Mouse (Mus musculus) embryonic facial prominence, embryonic 10.5 days (tissue): ENCODE results near the gene Tcf7l2. TPM values are rescaled to one million over a fixed set of nuclear protein-coding genes. Genes with fewer than 3 reads are reported as not detected.

ENCODE experiments used
- DNase-seq: peaks from one replicate; pipeline ENCODE4 v3.0.0-alpha.2; 2017; ENCODE audit warnings: low spot score
- H3K27ac ChIP-seq: fragments of 300-500 bp; sonication (generic); replicated peaks from 2 replicates; pipeline ENCODE4 v1.5.1; 2016; ENCODE audit warnings: mild to moderate bottlenecking
- H3K27me3 ChIP-seq: fragments of 300-500 bp; sonication (generic); replicated peaks from 2 replicates; pipeline ENCODE4 v1.6.1; 2016; ENCODE audit warnings: low read depth, mild to moderate bottlenecking; ENCODE audit not compliant: poor library complexity, severe bottlenecking
- H3K36me3 ChIP-seq: fragments of 300-500 bp; sonication (generic); replicated peaks from 2 replicates; pipeline ENCODE4 v1.6.1; 2016; ENCODE audit warnings: mild to moderate bottlenecking, moderate library complexity
- H3K4me1 ChIP-seq: fragments of 300-500 bp; sonication (generic); 2 replicates; pipeline ENCODE4 v1.6.1; 2016
- H3K4me3 ChIP-seq: fragments of 300-500 bp; sonication (generic); 2 replicates; pipeline ENCODE4 v1.5.1; 2016; ENCODE audit warnings: mild to moderate bottlenecking, moderate library complexity
- H3K9me3 ChIP-seq: fragments of 300-500 bp; sonication (generic); 2 replicates; pipeline ENCODE4 v1.6.1; 2016; ENCODE audit warnings: mild to moderate bottlenecking
- WGBS: fragments of 180-500 bp; shearing (Covaris S2); methylation state at CpG from one replicate; pipeline ENCODE4 v1.1.7; 2016; 5-methylcytosine and 5-hydroxymethylcytosine counted together
- polyA plus RNA-seq: library from polyadenylated mRNA; unstranded; fragments of >200 nt; fragmentation: Nextera tagmentation; extraction: Ambion mirVana; gene quantifications from 2 replicates; pipeline ENCODE4 v1.2.1, GENCODE M21; 2016

Tcf7l2 gene
- polyA plus RNA-seq, 1 experiment from 2014 or later = 111 TPM

DNA sequence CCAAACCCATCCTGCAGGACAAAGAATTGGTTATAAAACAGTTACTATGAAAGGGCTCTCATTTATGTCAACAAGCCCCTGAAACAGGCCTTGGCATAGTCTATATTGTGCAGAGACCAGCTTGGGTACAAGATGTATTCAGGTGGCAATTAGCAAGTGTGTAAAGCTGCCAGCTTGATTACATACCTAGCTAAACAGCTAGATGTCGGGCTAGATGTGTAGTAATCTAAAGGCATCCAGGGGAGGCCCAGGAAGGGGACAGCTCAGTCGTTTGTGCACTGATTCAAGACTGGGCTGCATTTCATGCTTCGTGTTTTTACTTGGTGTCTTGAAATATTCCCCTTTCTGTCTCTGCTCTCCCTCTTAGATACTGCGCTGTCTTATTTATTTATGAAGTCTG lies 1.9 kb upstream of the Tcf7l2 start:
- Histone ChIP-seq H3K4me3 (no peak overlapping the region), H3K27me3 (no peaks in the 10 kb centered on the region), H3K9me3 (no peaks in the 10 kb centered on the region), H3K27ac (no peak overlapping the region), H3K4me1 (peaks cover 36% of the 10 kb centered on the region), H3K36me3 (no peaks in the 10 kb centered on the region)
- 47% methylated on average over 4 of the region's 4 CpGs for WGBS
- no peak for DNase-seq

DNA sequence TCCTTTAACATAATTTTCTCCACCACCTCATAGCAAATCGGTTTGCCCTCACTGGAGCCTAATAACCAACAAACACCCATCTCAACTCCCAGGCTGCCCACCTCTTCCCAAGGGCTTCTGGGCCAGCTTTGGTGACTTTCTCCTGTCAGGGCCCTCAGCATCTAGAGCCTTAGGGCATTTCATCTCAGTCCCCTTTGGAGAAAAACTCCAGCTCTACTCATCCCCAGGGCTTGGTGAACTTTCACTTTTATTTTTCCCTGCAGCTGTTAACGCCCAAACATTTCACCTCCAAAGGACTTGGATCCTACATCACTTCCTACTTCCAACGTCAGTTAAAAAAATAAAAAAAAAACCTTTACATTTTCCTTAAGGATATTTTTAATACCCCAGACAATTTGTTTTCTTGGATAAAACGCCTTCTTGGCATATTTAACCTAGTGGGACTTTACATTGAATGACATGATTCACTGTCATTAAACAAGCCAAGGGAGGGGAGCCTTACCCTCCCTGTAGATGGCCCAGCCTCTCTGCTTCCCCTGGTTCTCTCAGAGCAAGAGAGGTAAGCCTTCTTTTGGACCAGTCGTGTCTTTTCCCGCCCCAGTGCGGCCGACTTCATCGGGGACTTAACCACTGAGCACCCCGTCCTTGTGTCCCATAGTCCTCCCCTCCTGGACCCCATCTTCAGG lies 724 bp upstream of the Tcf7l2 start:
- peak overlapping the region; percentile 95 for H3K4me3 ChIP-seq
- no peaks in the 10 kb centered on the region for H3K36me3 ChIP-seq
- H3K4me1 ChIP-seq = peaks cover 44% of the 10 kb centered on the region
- peak overlapping the region; percentile 100 for H3K27ac ChIP-seq
- no peaks in the 10 kb centered on the region for H3K27me3 ChIP-seq
- no peak for DNase-seq
- H3K9me3 ChIP-seq = no peaks in the 10 kb centered on the region
- 13% methylated on average over 10 of the region's 10 CpGs for WGBS

DNA sequence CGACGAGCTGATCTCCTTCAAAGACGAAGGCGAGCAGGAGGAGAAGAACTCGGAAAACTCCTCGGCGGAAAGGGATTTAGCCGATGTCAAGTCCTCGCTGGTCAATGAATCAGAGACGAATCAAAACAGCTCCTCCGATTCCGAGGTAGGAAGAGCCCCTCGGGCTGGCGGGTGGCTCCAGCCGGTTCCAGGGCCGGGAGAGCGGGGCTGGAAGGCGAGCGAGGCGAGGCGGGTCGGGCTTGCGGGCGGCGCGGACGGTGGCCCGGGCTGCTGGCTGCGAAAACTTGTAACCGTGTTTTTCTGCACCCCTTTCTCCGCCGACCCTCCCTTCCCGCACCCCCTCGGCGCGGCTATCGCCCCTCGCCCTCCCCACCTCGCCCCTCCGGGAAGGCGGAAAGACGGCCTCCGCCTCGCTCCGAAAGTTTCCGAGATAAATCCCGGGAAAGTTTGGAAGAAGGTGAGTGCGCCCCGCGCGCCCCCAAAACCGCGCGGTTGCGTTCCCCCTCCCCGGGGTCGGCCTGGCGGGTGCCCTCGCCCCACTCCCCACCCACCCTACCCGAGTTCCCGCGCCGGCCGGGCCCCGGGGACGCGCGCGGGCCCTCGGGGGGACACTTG lies 873 bp downstream of the Tcf7l2 start:
- no peaks in the 10 kb centered on the region; the same call in 1 of the 2 replicates for H3K36me3 ChIP-seq
- no peaks in the 10 kb centered on the region for H3K27me3 ChIP-seq
- peak; percentile 75 for DNase-seq
- H3K9me3 ChIP-seq = no peaks in the 10 kb centered on the region
- peaks cover 60% of the 10 kb centered on the region for H3K4me1 ChIP-seq
- H3K27ac ChIP-seq = peak overlapping the region; percentile 100
- H3K4me3 ChIP-seq = peak overlapping the region; percentile 95
- under 1% methylated on average over 68 of the region's 70 CpGs for WGBS

DNA sequence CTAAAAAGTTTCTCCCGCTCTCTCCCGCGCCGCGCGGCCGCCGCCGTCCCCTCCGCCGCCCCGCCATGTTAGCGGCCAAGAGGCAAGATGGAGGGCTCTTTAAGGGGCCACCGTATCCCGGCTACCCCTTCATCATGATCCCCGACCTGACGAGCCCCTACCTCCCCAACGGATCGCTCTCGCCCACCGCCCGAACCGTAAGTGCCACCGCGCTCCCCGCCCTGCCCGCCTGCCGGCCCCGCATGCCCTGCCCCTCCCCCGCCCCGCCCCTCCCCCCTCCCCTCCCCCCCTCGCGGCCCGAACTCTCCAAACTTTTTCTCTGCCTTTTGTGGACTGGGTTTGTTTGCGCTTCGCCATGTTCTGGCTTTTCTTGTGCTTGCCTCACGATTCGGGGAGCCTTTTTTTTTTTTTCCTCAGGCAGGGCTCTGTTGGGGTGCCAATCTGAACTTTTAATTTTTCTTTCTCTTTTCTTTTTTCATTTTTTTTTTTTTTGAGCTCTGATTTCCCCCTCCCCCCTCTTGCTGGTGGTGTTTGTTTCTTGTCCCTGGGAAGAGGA lies 1.5 kb downstream of the Tcf7l2 start:
- no peaks in the 10 kb centered on the region for H3K27me3 ChIP-seq
- peak; percentile 81 for DNase-seq
- H3K27ac ChIP-seq = peak overlapping the region; percentile 100
- H3K4me3 ChIP-seq = peak overlapping the region; percentile 95
- peaks cover 66% of the 10 kb centered on the region for H3K4me1 ChIP-seq
- WGBS = 0% methylated on average over 37 of the region's 38 CpGs
- no peaks in the 10 kb centered on the region for H3K9me3 ChIP-seq
- no peaks in the 10 kb centered on the region; the same call in 1 of the 2 replicates for H3K36me3 ChIP-seq

DNA sequence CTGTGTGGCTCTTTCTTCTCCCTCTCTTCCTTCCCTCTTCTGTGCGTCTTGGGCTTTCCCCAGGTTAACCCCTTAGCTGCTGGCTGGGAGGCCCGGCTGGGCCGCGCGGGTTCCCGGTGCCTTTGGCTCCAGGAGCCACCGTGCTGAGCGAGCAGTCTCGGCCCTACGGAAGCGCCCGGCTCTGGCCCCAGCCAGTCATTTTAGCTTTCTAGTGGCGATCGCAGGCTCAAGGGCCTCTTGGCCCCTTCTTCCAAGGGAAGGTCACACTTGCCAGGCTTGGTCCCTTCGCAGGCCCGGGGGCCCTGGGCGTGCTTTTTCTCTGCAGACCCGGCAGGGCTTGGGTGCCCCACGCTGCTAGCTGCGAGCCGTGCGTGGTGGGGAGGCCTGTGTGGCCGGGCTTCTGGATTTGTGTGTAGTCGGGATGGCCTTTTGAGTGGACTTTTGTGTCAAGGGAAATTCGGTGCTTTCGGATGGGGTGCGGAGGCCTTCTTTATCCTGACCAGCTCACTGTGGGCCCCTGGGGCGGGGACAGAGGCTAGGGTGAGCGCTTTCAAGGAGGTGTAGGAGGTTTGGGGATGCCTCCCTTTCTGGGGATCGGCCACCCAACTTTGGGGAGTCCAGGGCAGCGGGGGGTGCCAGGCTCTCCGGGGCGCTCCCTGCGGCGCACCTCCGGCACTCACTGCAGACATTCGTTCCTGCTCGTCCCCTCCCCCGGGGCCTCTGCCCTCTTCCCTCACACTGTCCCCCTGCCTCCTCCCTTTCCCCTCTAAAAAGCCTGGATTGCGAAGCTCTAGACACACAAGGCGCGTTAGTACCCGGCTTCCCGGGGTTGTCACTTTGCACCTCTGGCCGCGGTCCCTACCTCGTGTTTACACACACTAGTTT lies 2.2 kb downstream of the Tcf7l2 start:
- Histone ChIP-seq H3K4me1 (peaks cover 73% of the 10 kb centered on the region), H3K27ac (peak overlapping the region; percentile 100), H3K36me3 (no peaks in the 10 kb centered on the region; the same call in 1 of the 2 replicates), H3K4me3 (peak overlapping the region; percentile 95), H3K9me3 (no peaks in the 10 kb centered on the region), H3K27me3 (no peaks in the 10 kb centered on the region)
- DNase-seq = peak; percentile 89
- under 1% methylated on average over 47 of the region's 47 CpGs for WGBS

DNA sequence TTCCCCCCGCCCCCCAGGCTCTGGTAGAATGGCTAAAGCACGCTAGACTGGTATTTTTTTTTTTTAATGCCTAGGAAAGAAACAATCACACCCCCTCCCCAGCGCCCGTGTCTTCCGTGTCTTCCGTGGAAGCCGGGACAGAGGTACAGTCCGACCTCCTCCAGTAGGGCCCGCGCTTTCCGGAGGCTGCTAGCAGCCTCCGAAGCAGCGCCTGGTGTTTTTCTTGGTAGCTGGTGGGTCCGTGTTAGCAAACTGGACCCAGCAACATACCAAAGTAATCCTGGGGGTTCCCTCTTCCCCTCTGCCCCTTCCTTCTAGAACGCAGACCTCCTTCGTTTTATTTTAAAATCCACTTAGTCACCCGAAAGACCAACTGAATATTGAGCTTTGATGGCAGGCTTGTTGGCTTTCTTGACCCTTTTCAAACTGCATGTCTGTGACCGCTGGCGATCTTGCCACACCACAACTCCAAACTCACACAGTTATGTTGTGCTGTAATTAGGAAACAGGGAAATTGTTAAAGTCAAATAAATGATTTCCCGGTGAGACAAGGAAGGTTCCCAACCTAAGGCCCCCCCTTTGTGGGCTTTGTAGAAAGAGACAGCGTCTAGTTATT lies 3.1 kb downstream of the Tcf7l2 start:
- Histone ChIP-seq H3K4me3 (peak overlapping the region; percentile 95), H3K27ac (peak overlapping the region; percentile 100), H3K4me1 (peaks cover 79% of the 10 kb centered on the region), H3K27me3 (no peaks in the 10 kb centered on the region), H3K9me3 (no peaks in the 10 kb centered on the region), H3K36me3 (no peaks in the 10 kb centered on the region; the same call in 1 of the 2 replicates)
- under 1% methylated on average over 21 of the region's 21 CpGs for WGBS
- DNase-seq = peak; percentile 58

DNA sequence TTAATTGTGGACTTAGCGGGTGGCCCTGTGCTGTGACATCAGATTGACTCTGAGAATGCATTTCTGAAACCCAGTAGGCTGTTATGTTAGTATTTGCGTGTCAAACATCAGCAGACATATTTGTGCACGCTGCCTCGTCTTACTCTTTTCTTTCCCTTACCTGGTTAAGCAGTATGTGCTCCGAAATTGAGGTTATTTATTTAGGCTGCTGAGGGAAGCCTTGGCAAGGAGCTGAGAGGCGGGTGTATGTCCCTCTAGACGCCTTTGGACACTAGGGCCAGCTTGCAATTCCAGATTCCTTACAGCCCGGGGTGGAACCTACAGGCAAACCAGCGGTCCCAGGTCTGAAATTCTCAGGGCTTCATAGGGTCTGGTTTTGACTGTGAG lies 3.6 kb downstream of the Tcf7l2 start:
- H3K4me1 ChIP-seq = peaks cover 81% of the 10 kb centered on the region
- H3K9me3 ChIP-seq = no peaks in the 10 kb centered on the region
- peak; percentile 50 for DNase-seq
- H3K4me3 ChIP-seq = peak overlapping the region; percentile 95
- H3K36me3 ChIP-seq = no peaks in the 10 kb centered on the region; the same call in 1 of the 2 replicates
- peak overlapping the region; percentile 100 for H3K27ac ChIP-seq
- 6% methylated on average over 9 of the region's 9 CpGs for WGBS
- H3K27me3 ChIP-seq = no peaks in the 10 kb centered on the region

DNA sequence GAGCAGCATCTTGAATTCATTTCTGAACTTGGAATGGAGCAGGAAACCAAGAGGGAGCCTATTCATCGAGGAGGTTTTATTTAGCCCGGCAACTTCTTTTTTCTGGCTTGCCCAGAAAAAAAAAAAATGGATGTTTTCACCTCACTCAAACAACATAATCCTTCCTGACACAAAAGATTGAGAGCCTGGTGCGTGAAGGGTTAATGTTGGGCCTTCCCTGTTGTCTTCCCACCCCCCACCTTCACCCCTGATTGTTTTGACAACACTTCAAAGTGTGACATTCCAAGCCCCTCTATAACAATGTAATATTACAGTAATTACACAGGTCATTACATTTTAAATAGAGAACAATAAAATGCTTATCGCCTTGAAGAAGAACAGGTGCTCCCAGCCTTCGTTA lies 4.6 kb downstream of the Tcf7l2 start:
- Histone ChIP-seq H3K4me3 (peak overlapping the region; percentile 95; the same call in 1 of the 2 replicates), H3K36me3 (peaks cover 4% of the 10 kb centered on the region; the same call in 1 of the 2 replicates), H3K4me1 (peaks cover 81% of the 10 kb centered on the region), H3K27me3 (no peaks in the 10 kb centered on the region), H3K9me3 (no peaks in the 10 kb centered on the region), H3K27ac (0 out of 2 replicates have a peak overlapping the region, but pooled peaks have one; percentile 30)
- no peak for DNase-seq
- 11% methylated on average over 5 of the region's 5 CpGs for WGBS

DNA sequence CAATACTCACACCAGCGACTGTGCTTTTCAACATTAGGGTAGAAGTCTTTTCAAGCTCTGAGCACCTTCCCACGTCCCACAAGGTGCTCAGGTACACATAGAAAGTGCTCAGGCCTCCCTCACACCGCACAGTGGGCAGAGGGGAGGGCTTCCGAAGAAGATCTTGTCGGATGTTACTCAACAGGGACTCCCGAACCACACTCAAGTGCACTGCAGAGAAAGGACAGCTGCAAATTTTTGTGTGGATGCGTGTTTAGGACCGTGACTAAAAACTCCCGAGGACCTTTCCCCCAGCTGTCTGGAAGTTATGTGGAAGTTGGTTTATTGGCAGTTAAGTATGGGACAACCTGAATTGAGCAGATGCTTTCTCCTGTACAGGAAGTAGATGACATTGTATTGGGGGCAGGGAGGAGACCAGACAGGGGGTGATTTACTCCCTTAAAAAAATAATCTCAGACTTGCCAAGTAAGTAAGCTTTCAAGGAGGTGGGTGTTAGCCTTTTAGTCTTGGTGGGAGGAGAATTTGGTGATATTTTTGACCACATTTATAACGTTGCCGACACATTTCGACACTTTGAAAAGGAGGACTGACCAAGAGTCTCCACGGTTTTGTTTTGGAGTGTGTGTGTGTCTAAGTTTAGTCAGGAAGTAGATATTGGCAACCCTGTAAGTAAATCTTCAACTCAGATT lies 5.8 kb downstream of the Tcf7l2 start:
- Histone ChIP-seq H3K27me3 (no peaks in the 10 kb centered on the region), H3K36me3 (peaks cover 8% of the 10 kb centered on the region; the same call in 1 of the 2 replicates), H3K27ac (peak overlapping the region; percentile 80), H3K4me3 (peak overlapping the region; percentile 95; the same call in 1 of the 2 replicates), H3K9me3 (no peaks in the 10 kb centered on the region), H3K4me1 (peaks cover 90% of the 10 kb centered on the region)
- DNase-seq = no peak
- WGBS = 21% methylated on average over 13 of the region's 13 CpGs

DNA sequence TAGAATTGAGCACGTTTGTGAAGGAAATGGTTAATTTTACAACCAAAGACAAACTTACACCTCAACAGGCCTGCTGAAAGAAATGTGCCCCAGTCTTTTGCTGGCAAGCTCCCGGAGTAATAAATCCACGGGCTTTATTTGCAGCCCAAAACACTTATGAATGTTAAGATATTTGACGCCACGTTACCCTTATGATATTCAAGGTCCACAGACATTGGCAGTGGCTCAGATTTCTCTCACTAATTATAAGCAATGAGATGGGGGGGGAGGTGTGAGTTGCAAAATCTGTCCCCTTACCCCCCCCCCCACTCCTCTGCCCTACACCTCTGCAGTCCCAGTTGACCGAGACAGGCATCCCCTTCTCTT lies 6.3 kb downstream of the Tcf7l2 start:
- H3K9me3 ChIP-seq = no peaks in the 10 kb centered on the region
- WGBS = 31% methylated on average over 6 of the region's 6 CpGs
- H3K27me3 ChIP-seq = no peaks in the 10 kb centered on the region
- peak overlapping the region; percentile 80 for H3K27ac ChIP-seq
- H3K4me3 ChIP-seq = peak overlapping the region; percentile 41; the same call in 1 of the 2 replicates
- peaks cover 8% of the 10 kb centered on the region; the same call in 1 of the 2 replicates for H3K36me3 ChIP-seq
- H3K4me1 ChIP-seq = peaks cover 95% of the 10 kb centered on the region
- DNase-seq = no peak

DNA sequence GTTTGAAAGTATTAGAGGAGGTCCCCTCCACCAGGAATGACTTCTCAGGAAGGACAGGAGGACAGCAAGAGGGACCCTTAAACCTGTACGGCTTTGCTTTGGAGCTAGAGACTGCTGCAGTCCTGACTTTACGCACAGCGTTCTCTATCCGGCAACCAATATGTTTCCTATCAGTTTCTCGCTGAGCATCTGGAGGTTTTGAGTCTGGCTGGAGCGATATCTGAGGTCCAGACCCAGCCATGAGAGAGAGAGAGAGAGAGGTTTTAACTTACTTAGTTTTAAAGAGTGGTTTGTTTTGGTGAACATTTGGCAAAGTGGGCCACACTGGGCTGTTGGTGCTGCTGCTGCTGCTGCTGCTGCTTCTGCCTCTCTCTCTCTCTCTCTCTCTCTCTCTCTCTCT lies 7.2 kb downstream of the Tcf7l2 start:
- no peaks in the 10 kb centered on the region for H3K27me3 ChIP-seq
- peak overlapping the region; percentile 41 for H3K4me3 ChIP-seq
- peak; percentile 48 for DNase-seq
- H3K27ac ChIP-seq = peak overlapping the region; percentile 80
- no peaks in the 10 kb centered on the region for H3K9me3 ChIP-seq
- WGBS = 15% methylated on average over 6 of the region's 6 CpGs
- H3K36me3 ChIP-seq = peaks cover 8% of the 10 kb centered on the region; the same call in 1 of the 2 replicates
- peaks cover 94% of the 10 kb centered on the region for H3K4me1 ChIP-seq
